Mouse (Mus musculus): ENCODE results near the gene Cltc. TPM values are rescaled to one million over a fixed set of nuclear protein-coding genes. Genes with fewer than 3 reads are reported as not detected.

The Cltc gene
- polyA plus RNA-seq, 1 experiment from 2014 or later: 79.4 TPM

DNA sequence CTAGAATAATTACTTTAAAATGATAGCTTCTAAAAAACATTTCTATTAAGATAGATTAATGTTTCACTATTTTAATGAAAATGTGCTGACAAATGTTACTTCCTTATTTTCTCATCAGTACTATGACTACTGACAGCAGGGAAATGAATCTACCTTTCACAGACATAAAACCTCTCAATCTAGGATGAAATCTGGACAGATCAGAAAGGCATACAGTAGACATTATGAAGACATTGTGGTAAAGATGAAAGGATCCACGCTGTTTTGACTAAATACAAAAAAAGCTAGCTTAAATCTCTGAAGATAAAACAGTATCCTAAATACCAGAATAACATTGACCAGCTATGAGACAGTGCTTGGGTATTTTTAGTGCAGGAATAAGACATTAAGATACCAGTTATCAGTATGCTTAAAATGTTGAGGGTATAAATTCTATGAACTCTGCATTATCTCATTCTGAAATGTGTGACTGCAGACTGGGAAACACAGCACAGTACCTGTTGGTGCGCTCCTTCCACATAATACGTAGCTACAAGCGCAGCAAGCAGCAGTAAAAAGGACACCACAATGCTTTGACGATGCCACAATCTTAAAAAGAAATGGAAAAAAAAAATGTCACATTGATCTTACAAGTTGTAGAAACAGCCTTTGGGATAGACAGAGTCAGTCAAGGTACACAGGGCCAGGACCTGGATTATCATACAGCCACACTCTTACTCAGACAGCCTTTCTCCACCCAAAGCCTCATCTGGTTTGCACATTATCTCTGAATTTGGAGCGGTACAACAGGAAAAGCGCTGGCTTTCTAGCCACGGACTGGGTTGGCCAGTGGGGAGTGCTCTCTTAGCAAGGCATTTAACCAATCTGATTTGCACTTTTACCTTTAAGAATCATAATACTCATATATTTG is 94.1 kb downstream of the Cltc start:
- Histone ChIP-seq H3K9ac (0 out of 2 replicates have a peak overlapping the region, but pooled peaks have one; percentile 19), H3K27me3 (no peaks in the 10 kb centered on the region), H3K27ac (replicated peaks) (peak overlapping the region; percentile 97), H3K4me3 (replicated peaks) (peak overlapping the region; percentile 25), H3K9me3 (replicated peaks) (no peaks in the 10 kb centered on the region), H3K36me3 (replicated peaks) (peaks cover 53% of the 10 kb centered on the region), H3K4me1 (replicated peaks) (peaks cover 65% of the 10 kb centered on the region), H3K4me2 (peak overlapping the region; percentile 61)
- ATAC-seq (ENCODE audit: insufficient read depth): peak; percentile 98
- 29% methylated on average over 8 of the region's 8 CpGs for WGBS (ENCODE audit: insufficient replicate concordance)

DNA sequence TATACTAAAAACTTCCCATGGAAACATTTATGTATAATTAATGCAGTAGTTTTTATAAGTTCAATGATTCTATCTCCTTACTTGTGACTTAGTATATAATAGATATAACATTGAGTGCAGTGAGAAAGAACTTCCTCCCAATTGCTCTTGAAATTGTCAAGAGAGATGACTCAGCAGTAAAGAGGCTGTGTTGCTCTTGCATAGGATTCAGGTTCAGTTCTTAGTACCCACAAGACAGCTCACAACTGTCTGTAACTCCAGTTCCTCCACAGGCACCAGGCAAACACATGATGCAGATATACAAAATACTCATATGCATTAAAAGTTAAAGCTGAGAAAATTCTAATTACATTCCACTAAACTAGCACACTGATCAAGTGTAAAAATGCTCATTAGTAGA is 99.5 kb downstream of the Cltc start:
- Histone ChIP-seq H3K4me1 (replicated peaks) (peaks cover 42% of the 10 kb centered on the region), H3K4me3 (replicated peaks) (no peak overlapping the region), H3K27me3 (no peaks in the 10 kb centered on the region), H3K4me2 (no peak overlapping the region), H3K9ac (no peak overlapping the region), H3K36me3 (replicated peaks) (peaks cover 65% of the 10 kb centered on the region), H3K9me3 (replicated peaks) (no peaks in the 10 kb centered on the region), H3K27ac (replicated peaks) (peak overlapping the region; percentile 72)
- peak; percentile 65 for ATAC-seq (ENCODE audit: insufficient read depth)

DNA sequence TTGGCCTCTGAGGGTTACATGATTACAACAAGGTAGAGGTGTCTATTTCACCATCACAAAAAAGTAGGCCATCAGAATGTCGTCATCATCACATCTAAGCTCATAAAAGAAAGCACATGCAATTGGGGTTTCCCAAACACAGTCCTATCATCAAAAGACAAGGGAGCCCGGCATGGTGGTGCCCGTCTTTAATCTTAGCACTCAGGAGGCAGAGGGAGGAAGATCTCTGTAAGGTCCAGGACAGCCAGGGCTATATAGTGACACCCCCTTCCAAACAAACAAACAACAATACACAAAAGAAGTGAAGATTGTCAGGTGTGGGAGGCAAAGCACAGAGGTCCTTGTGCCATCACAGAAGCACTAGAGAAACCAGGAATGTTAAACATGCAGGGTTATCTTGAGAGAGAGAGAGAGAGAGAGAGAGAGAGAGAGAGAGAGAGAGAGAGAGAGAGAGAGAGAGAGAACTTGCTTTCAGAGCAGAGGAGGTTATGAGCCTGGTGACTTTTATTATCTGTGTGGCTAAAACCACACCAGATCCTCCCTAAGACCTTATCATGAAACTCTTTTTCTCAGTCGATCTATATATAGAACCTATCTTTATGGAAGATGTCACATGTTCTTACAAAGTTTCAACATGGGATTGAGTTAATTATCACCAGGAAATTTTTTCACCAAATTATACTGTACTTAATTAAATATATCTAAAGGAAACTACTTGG is 100.4 kb downstream of the Cltc start:
- ATAC-seq (ENCODE audit: insufficient read depth): peak; percentile 78
- H3K9ac ChIP-seq: 0 out of 2 replicates have a peak overlapping the region, but pooled peaks have one; percentile 22
- peak overlapping the region; percentile 84 for H3K27ac ChIP-seq (replicated peaks)
- WGBS (ENCODE audit: insufficient replicate concordance): 34% methylated on average over 4 of the region's 4 CpGs
- peaks cover 34% of the 10 kb centered on the region for H3K4me1 ChIP-seq (replicated peaks)
- H3K9me3 ChIP-seq (replicated peaks): no peaks in the 10 kb centered on the region
- H3K36me3 ChIP-seq (replicated peaks): peaks cover 66% of the 10 kb centered on the region
- no peak overlapping the region for H3K4me3 ChIP-seq (replicated peaks)
- no peaks in the 10 kb centered on the region for H3K27me3 ChIP-seq
- peak overlapping the region; percentile 21; the same call in 1 of the 2 replicates for H3K4me2 ChIP-seq

DNA sequence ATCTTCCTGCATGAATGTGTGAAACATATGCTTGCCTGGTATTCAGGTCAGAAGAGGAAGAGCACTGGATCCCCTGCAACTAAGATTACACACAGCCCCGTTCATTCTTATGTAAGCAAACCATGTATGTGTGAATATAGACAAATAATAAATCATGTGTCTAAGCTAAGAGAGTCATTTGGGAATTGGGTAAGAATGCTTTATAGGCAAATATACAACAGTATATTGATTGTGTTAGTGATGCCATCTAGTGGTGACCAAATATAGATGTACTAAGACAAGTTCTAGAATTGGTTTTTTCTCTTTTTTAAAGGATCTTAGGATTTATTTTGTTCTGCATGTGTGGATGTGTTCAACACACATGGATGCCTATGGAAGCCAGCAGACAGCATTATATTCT is 101.7 kb downstream of the Cltc start:
- Histone ChIP-seq H3K9me3 (replicated peaks) (no peaks in the 10 kb centered on the region), H3K4me3 (replicated peaks) (no peak overlapping the region), H3K36me3 (replicated peaks) (peaks cover 56% of the 10 kb centered on the region), H3K27me3 (no peaks in the 10 kb centered on the region), H3K4me2 (no peak overlapping the region), H3K9ac (no peak overlapping the region), H3K27ac (replicated peaks) (peak overlapping the region; percentile 53; the same call in 1 of the 2 replicates), H3K4me1 (replicated peaks) (peaks cover 27% of the 10 kb centered on the region)
- ATAC-seq (ENCODE audit: insufficient read depth): no peak
- 30% methylated on average over 1 of the region's 1 CpGs for WGBS (ENCODE audit: insufficient replicate concordance)

DNA sequence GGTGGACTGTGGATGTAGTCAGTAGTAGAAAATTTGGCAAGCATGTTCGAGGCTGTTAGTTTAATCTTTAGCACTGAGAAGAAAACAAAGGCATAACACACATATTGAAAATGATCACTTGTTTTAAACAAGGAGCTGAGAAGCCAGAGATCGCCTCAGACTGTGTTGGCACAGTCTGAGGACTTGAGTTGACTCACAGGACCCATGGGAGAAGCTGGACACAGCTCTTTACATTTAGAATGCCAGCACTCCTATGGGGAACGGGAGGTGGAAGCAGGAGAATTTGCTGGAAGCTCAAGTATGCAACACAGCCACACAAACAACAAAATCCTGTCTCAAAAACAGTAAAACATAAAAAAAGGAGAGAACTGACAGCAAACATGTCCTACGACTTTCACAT is 103.3 kb downstream of the Cltc start:
- Histone ChIP-seq H3K9me3 (replicated peaks) (no peaks in the 10 kb centered on the region), H3K36me3 (replicated peaks) (peaks cover 47% of the 10 kb centered on the region), H3K4me1 (replicated peaks) (peaks cover 27% of the 10 kb centered on the region), H3K27ac (replicated peaks) (no peak overlapping the region; the same call in 1 of the 2 replicates), H3K4me2 (no peak overlapping the region), H3K4me3 (replicated peaks) (no peak overlapping the region), H3K27me3 (no peaks in the 10 kb centered on the region), H3K9ac (no peak overlapping the region)
- ATAC-seq (ENCODE audit: insufficient read depth): no peak
- 79% methylated on average over 4 of the region's 4 CpGs for WGBS (ENCODE audit: insufficient replicate concordance)

DNA sequence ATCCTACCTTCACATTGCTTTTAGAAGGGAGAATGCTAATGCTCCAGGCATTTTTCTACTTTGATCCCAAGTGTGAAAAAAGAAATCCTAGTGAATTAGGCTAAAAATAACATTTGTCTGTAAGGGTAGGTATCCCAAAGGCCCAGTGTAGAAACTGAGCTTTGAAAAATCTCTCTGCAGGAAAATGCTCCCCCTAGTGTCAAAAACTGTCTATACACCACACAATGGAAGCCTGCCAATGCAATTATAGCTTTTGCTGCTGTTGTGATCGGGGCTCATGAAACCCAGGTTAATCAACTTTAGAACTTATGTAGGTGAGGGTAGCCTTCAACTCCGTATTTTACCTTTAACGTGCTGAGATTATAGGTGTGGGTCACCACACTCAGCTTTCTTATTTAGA is 103.9 kb downstream of the Cltc start:
- H3K27ac ChIP-seq (replicated peaks): no peak overlapping the region
- peaks cover 40% of the 10 kb centered on the region for H3K36me3 ChIP-seq (replicated peaks)
- no peaks in the 10 kb centered on the region for H3K27me3 ChIP-seq
- no peak overlapping the region for H3K4me3 ChIP-seq (replicated peaks)
- no peak overlapping the region for H3K4me2 ChIP-seq
- H3K9ac ChIP-seq: no peak overlapping the region
- no peak for ATAC-seq (ENCODE audit: insufficient read depth)
- H3K4me1 ChIP-seq (replicated peaks): peaks cover 25% of the 10 kb centered on the region
- WGBS (ENCODE audit: insufficient replicate concordance): 24% methylated on average over 3 of the region's 3 CpGs
- no peaks in the 10 kb centered on the region for H3K9me3 ChIP-seq (replicated peaks)

DNA sequence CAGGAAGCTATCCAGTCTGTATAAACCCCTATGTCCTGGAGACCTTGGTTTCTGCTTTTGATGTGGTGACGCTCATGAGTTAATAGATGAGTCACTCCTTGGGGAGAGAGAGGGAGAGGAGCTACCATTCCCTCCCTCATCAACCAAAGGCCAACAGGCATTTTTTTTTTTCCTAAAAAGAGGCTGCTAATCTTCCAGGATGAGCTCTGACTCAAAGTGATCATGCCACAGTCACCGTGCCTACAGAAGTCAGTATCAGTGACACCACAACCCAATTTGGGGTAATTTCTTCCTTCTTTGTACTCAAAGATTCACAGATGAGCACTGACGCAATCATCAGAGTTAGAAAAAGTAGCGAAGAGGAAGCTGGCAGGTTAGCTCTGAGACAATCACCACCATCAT is 104.8 kb downstream of the Cltc start:
- no peak overlapping the region for H3K4me3 ChIP-seq (replicated peaks)
- peaks cover 18% of the 10 kb centered on the region for H3K4me1 ChIP-seq (replicated peaks)
- 0 out of 2 replicates have a peak overlapping the region, but pooled peaks have one; percentile 51 for H3K27ac ChIP-seq (replicated peaks)
- H3K36me3 ChIP-seq (replicated peaks): peaks cover 39% of the 10 kb centered on the region
- no peaks in the 10 kb centered on the region for H3K27me3 ChIP-seq
- no peaks in the 10 kb centered on the region for H3K9me3 ChIP-seq (replicated peaks)
- WGBS (ENCODE audit: insufficient replicate concordance): 68% methylated on average over 4 of the region's 4 CpGs
- no peak for ATAC-seq (ENCODE audit: insufficient read depth)
- H3K9ac ChIP-seq: no peak overlapping the region
- no peak overlapping the region for H3K4me2 ChIP-seq

DNA sequence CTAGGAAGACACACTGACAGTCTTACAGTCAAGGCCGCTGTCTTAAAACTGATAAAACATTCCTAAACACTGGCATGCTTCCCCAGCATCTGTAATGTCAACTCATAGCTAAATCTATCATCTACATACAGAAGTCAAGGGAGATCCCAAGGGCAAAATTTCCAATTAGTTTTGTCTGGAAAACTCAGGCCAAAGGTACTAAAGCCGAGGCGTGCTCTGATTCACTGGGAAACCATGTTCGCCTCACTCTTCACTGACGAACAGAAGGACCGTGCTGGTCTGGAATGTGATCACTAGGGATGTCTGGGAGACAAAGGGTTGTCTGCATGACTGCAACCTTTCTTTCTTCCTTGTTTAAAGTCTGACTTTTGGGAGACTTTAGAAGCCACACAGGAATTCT is 106.7 kb downstream of the Cltc start:
- Histone ChIP-seq H3K9ac (no peak overlapping the region), H3K27ac (replicated peaks) (no peak overlapping the region), H3K36me3 (replicated peaks) (peaks cover 41% of the 10 kb centered on the region), H3K27me3 (no peaks in the 10 kb centered on the region), H3K4me2 (no peak overlapping the region), H3K9me3 (replicated peaks) (no peaks in the 10 kb centered on the region), H3K4me1 (replicated peaks) (no peaks in the 10 kb centered on the region; the same call in 1 of the 2 replicates), H3K4me3 (replicated peaks) (no peak overlapping the region)
- WGBS (ENCODE audit: insufficient replicate concordance): 85% methylated on average over 6 of the region's 6 CpGs
- no peak for ATAC-seq (ENCODE audit: insufficient read depth)

DNA sequence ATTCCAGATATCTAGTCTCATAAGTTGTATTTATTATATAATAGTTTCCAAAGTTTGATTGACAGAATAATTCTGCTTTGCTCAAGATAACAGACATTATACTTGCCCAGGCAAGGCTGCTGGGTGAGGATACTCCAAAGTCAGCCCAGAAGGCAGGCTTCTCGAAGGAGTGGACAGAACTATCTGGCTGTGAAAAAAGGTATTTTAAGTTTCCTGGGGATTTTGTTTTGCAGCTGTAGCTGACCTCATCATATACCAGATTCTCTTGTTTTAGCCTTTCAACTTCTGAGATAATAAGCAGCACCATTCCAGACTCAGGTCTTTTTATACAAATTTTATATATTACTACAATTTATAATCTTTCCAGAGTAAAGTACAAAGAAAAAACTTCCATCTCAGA is 107.8 kb downstream of the Cltc start:
- H3K4me2 ChIP-seq: no peak overlapping the region
- H3K9me3 ChIP-seq (replicated peaks): no peaks in the 10 kb centered on the region
- H3K4me3 ChIP-seq (replicated peaks): no peak overlapping the region
- peaks cover 36% of the 10 kb centered on the region for H3K36me3 ChIP-seq (replicated peaks)
- no peak overlapping the region for H3K27ac ChIP-seq (replicated peaks)
- 76% methylated on average over 1 of the region's 1 CpGs for WGBS (ENCODE audit: insufficient replicate concordance)
- no peak overlapping the region for H3K9ac ChIP-seq
- ATAC-seq (ENCODE audit: insufficient read depth): no peak
- H3K4me1 ChIP-seq (replicated peaks): no peaks in the 10 kb centered on the region; the same call in 1 of the 2 replicates
- H3K27me3 ChIP-seq: no peaks in the 10 kb centered on the region

DNA sequence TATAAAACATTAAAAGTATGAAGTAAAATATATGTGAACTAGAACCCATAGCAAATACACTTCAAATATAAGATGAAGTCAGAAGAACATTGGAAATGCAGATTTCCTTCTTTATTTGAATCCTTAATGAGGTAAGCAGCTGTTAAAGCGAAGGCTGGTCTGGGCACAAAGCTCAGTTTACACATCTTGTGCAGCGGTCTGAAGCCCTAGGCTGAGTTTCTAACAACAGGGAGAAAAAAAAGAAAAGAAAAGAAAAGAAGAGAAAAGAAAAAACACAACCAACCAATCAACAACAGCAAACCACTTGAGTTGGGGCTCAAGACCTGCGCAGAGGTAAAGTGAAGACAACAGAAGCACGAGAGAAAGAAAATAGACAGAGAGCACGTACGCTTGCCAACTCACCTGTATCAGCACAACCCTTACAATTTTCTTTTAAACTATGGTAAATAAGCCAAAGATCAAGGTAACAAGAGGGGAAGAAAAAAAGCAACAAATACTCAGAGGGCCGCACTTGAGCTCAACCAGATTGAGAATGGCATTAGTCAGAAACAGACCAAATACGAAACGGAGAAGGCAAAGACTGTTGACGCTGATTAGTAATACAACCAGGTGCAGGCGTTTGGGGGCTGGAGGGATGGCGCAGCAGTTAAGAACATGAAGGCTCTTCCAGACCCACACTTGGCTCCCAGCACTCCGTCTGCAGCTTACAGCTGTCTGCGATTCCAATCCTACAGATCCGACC is 109.5 kb downstream of the Cltc start:
- H3K27me3 ChIP-seq: no peaks in the 10 kb centered on the region
- peaks cover 40% of the 10 kb centered on the region for H3K36me3 ChIP-seq (replicated peaks)
- no peak overlapping the region for H3K27ac ChIP-seq (replicated peaks)
- no peaks in the 10 kb centered on the region for H3K4me1 ChIP-seq (replicated peaks)
- H3K4me3 ChIP-seq (replicated peaks): no peak overlapping the region
- H3K9me3 ChIP-seq (replicated peaks): no peaks in the 10 kb centered on the region
- no peak overlapping the region for H3K4me2 ChIP-seq
- WGBS (ENCODE audit: insufficient replicate concordance): 88% methylated on average over 15 of the region's 15 CpGs
- ATAC-seq (ENCODE audit: insufficient read depth): no peak
- H3K9ac ChIP-seq: no peak overlapping the region

Measured in liver, embryonic 15.5 days (tissue).